Mouse (Mus musculus) lung, adult 2 months (tissue): ENCODE results near the gene Fyb.

Source experiments
- CTCF ChIP-seq: fragments of 200-500 bp; IDR thresholded peaks from 2 replicates; pipeline ENCODE4 v1.5.1; 2011; ENCODE audit warnings: mild to moderate bottlenecking, low read length, control low read depth; ENCODE audit not compliant: insufficient read depth
- POLR2A ChIP-seq: fragments of 200-500 bp; IDR thresholded peaks from 2 replicates; pipeline ENCODE4 v1.6.1; 2011; ENCODE audit warnings: low read depth, mild to moderate bottlenecking, control low read depth, low read length, borderline replicate concordance; ENCODE audit errors: extremely low read depth

DNA sequence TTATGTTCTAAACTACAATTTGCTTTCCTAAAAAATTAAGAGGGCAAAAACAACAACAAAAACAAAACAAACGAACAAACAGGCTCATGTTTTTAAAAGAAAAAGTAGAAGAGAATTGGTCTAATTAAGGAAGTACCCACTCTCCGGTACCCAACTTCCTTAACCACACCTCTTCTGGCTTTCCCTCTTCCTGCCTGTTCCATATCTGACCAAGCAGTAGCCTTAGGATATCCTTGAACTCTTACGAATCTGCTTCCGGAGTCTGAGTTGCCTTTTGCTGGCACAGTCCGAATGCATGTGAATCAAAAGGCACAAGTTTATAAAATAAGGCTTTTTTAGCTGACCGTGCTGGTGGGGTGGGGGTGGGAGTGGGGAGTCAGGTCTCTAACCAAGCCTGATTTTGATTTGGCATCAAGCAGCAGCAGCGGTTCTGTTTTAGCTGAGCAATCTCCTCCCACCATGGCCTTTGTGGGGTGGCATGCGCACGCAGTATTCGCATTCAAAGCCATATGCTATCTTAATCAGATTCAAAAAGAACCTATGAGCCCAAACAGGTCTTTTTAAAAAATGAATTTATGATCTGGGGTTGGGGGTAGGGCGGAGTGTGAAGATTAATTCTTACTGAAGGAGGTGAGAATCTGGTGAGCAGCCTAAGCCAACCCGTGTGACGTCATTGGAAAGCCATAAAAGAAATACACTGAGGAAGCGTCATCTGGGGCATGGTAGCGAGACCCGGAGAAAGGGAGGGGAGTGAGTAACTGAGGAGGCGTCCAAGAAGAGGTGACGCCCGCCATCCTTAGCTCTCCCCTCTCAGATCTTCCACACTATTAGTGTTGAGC is 3.0 kb upstream of the Fyb start:
- TF ChIP-seq CTCF, result no peak
- no peak for TF ChIP-seq POLR2A
